Mouse (Mus musculus): ENCODE measurements around the gene Arfgap1. TPM values are rescaled to one million over a fixed set of nuclear protein-coding genes. Genes with fewer than 3 reads are reported as not detected.
A peak's percentile ranks its signal among the peaks of the same experiment; 100 is the strongest.

The Arfgap1 gene
- polyA plus RNA-seq (2014; fragmentation: Nextera tagmentation; extraction: Ambion mirVana): 57.6 and 62.4 TPM in 2 replicates

DNA sequence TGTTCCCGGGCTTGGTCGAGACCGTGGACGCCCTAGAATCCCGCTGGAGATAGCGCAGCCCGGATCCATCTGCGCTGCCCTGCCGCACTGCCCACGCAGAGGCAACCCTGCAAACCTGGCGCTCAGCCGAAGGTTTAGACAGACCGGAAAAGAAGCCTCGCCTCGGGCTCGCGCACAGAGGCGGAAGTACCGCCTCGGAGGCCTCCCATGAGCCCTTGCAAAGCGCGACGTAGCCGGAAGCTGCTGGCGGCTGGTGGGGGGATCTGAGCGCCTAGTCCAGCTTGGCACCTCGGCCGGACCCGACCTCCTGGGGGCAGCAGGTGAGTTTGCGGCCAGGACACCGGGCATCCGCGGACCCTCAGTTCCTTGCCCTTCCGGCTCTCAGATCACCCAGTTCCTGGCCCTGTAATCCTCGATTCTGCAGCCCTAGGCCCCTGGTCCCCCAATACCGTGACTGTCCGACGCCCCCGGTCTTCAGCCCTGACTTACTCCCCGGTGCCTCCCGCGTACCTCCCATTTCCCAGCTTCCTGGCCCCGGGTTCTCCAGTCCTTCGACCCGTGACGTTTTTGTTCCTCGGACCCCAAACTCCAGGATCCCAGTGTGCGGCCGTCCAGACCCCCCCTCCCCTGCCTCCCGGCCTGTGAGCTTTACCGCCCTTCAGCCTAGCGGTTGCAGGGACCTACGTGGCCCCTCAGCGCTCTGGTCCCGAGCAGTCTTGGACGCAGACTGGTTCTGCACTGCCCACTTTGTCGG, at the start of gene Arfgap1:
Gene Arfgap1, plus strand, starts transcription at position 216 of the 754 bp plus-strand sequence.
- peak within 1 kb of the TSS; percentile 91 for H3K27ac ChIP-seq (ENCODE audit: low read depth, low read length)
- peak within 1 kb of the TSS; percentile 81 for H3K4me2 ChIP-seq
- H3K27me3 ChIP-seq (replicated peaks; ENCODE audit: control insufficient read depth, insufficient read depth, low read length): no peaks in the 10 kb centered on the region
- peak within 1 kb of the TSS; percentile 85 for H3K9ac ChIP-seq (ENCODE audit: low read depth, low read length)
- H3K36me3 ChIP-seq (ENCODE audit: control insufficient read depth, insufficient read depth, low read length): peaks cover 16% of the 10 kb centered on the region
- peak; percentile 93 for ATAC-seq (replicated peaks; ENCODE audit: low FRiP score)
- peak; percentile 88 for DNase-seq (ENCODE audit: low spot score)
- peak within 1 kb of the TSS; percentile 86 for H3K4me3 ChIP-seq (ENCODE audit: low read depth, low read length)
- under 1% methylated on average over 57 of the region's 57 CpGs for WGBS
- no peaks in the 10 kb centered on the region for H3K9me3 ChIP-seq (ENCODE audit: control insufficient read depth, low read length)
- H3K4me1 ChIP-seq (replicated peaks; ENCODE audit: control insufficient read depth, insufficient read depth, low read length): peaks cover 21% of the 10 kb centered on the region

DNA sequence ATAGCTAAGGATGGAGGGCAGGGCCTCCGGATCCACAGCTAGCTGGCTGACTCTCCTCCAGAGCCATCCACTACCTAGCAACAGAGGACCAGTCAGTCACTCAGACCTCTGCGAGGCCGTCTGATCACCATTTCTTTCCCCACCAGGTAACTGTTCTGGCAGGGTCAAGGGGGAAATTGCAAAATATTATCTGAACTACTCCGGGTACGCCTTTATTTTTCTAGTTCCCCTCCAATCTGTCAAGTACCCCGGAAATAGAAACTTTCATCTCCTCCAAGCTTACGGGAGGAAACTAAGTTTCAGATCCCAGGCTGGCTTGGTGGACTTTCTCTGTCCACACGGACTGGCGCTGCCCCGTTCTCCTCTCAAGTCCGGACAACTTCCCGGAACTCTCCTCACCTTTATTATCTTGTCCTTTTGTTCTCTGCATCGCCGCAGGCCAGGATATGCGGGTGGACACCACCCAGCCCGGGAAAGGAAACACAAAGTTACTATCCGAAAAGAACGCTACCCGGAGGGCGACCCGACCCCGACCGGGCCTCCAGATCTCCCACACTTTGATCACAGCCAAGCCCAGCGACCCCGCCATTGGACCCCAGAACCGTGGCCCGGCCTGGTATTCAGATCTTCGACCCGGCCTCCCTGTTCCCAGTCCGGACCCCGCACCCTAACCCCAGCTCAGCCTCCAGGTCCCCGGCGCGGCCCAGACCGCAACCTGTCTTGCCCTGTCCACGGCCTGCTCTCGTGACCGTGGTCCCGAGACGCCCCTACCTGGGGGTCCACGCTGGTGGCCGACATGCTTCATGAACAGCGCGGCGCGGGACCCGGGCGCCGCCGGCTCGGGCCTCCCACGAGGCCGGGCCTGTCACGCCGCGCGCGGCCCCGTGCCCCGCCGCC, 46.9 kb upstream of the Arfgap1 start:
- Histone ChIP-seq H3K9me3 (ENCODE audit: control insufficient read depth, low read length) (no peaks in the 10 kb centered on the region), H3K4me1 (replicated peaks; ENCODE audit: control insufficient read depth, insufficient read depth, low read length) (peaks cover 16% of the 10 kb centered on the region), H3K27me3 (replicated peaks; ENCODE audit: control insufficient read depth, insufficient read depth, low read length) (no peaks in the 10 kb centered on the region), H3K9ac (ENCODE audit: low read depth, low read length) (peak overlapping the region; percentile 93), H3K36me3 (ENCODE audit: control insufficient read depth, insufficient read depth, low read length) (peaks cover 20% of the 10 kb centered on the region; the same call in 1 of the 2 replicates), H3K27ac (ENCODE audit: low read depth, low read length) (peak overlapping the region; percentile 47), H3K4me2 (peak overlapping the region; percentile 70), H3K4me3 (ENCODE audit: low read depth, low read length) (peak overlapping the region; percentile 88)
- ATAC-seq (replicated peaks; ENCODE audit: low FRiP score) (peak; percentile 11), DNase-seq (ENCODE audit: low spot score) (no peak)
- under 1% methylated on average over 61 of the region's 61 CpGs for WGBS

DNA sequence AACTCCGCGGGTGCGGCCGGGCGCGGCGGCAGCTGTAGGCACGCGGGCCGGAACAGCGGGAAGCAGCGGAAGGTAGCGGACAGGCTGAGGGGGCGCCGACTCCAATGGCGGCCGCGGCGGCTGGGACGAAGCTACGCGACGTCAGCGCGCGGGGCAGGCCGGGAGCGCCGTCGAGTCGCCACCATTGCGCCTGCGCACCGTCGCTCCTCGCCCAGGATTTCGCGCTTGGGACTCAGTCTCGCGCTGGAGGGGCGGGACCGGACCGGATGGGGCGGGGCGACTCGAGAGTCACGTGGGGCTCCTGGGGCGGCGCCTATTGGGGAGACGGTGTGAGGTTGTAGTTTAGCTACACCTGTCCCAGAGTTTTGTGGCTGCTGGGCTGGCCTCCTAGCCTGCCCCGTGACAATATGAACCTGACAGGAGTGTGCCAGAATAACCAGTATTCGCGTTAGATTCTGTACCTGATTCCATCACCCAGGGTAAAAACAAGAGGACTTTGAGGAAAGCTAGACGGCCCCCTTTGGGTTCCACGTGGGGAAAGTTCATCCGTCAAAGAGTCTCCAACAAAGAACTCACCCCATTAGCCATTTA, 46.1 kb upstream of the Arfgap1 start, which contains the start of gene Ythdf1:
Gene Ythdf1, minus strand, starts transcription at position 140 of the 591 bp plus-strand sequence.
- DNase-seq (ENCODE audit: low spot score) (peak; percentile 98), ATAC-seq (replicated peaks; ENCODE audit: low FRiP score) (peak; percentile 95)
- Histone ChIP-seq H3K4me1 (replicated peaks; ENCODE audit: control insufficient read depth, insufficient read depth, low read length) (peaks cover 12% of the 10 kb centered on the region), H3K27ac (ENCODE audit: low read depth, low read length) (peak within 1 kb of the TSS; percentile 47), H3K9ac (ENCODE audit: low read depth, low read length) (peak within 1 kb of the TSS; percentile 93), H3K36me3 (ENCODE audit: control insufficient read depth, insufficient read depth, low read length) (peaks cover 17% of the 10 kb centered on the region; the same call in 1 of the 2 replicates), H3K4me2 (peak within 1 kb of the TSS; percentile 70), H3K4me3 (ENCODE audit: low read depth, low read length) (peak within 1 kb of the TSS; percentile 88), H3K27me3 (replicated peaks; ENCODE audit: control insufficient read depth, insufficient read depth, low read length) (no peaks in the 10 kb centered on the region), H3K9me3 (ENCODE audit: control insufficient read depth, low read length) (no peaks in the 10 kb centered on the region)
- under 1% methylated on average over 55 of the region's 56 CpGs for WGBS

DNA sequence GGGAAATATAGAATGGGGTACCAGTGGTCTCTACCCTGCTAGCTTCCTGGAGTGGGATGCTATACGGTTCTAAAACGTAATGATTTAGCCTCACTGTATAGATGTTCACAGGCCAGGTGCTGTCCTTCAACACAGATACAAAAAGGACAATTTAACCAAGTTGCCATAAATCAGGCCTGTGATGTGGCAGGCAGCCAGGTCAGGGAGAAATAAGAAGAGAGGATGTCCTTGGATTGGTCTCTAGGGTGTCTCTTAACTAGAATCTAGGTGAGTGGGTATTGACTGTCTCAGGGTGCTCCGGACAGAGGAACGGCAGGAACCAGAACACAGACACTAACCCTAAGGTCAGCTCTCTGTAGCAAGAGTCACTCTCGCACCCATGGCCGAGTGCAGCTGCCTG, 44.3 kb upstream of the Arfgap1 start:
- Histone ChIP-seq H3K27me3 (replicated peaks; ENCODE audit: control insufficient read depth, insufficient read depth, low read length) (no peaks in the 10 kb centered on the region), H3K4me2 (no peak overlapping the region), H3K9me3 (ENCODE audit: control insufficient read depth, low read length) (no peaks in the 10 kb centered on the region), H3K36me3 (ENCODE audit: control insufficient read depth, insufficient read depth, low read length) (peaks cover 10% of the 10 kb centered on the region; the same call in 1 of the 2 replicates), H3K9ac (ENCODE audit: low read depth, low read length) (no peak overlapping the region), H3K4me3 (ENCODE audit: low read depth, low read length) (no peak overlapping the region), H3K4me1 (replicated peaks; ENCODE audit: control insufficient read depth, insufficient read depth, low read length) (peaks cover 4% of the 10 kb centered on the region; the same call in 1 of the 2 replicates), H3K27ac (ENCODE audit: low read depth, low read length) (no peak overlapping the region)
- DNase-seq (ENCODE audit: low spot score) (no peak), ATAC-seq (replicated peaks; ENCODE audit: low FRiP score) (no peak)
- WGBS: 90% methylated on average over 6 of the region's 6 CpGs

DNA sequence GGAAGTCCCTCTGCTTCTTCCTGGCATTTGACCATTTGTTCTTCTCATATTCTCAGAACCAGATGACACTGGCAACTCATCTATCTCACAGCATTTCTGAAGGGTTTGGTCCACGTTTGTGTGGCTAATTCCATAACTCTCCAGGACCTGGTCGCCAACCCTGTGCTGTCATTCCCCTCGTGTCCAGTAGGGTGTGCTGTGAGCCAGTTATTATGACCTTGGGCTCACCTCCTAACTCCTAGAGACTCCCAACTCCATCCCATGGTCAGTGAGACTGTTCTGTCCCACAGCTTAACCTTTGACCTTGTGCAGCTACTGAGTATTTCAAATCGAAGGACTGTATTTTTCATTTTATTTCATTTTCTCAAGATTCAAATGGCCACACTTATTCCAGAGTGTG, 41.8 kb upstream of the Arfgap1 start:
- 9% methylated on average over 4 of the region's 4 CpGs for WGBS
- DNase-seq (ENCODE audit: low spot score): peak; percentile 61

DNA sequence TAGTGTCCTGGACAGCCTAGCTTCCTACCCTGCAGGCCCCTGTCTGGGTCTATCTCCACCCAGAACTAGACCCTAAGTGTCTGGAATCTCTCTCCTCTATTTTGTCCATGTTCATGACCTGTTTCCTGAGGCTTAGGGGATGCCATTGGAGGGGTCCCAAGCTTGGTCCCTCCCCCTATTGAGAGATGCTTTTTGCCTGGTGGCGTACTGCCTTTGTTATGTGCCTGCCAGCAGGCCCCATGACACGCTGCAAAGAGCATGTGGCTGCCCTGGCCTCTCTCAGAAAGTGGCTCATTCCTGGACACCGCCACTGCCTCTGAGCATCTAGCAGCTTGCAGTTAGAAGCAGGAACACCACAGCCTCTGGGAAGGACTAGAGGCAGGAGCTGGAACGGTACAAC, 38.3 kb upstream of the Arfgap1 start, which contains the start of gene Birc7:
Gene Birc7, plus strand, starts transcription at position 301 of the 400 bp plus-strand sequence.
- Histone ChIP-seq H3K27ac (ENCODE audit: low read depth, low read length) (no peak within 1 kb of the TSS), H3K36me3 (ENCODE audit: control insufficient read depth, insufficient read depth, low read length) (no peaks in the 10 kb centered on the region), H3K4me3 (ENCODE audit: low read depth, low read length) (no peak within 1 kb of the TSS), H3K9me3 (ENCODE audit: control insufficient read depth, low read length) (no peaks in the 10 kb centered on the region), H3K27me3 (replicated peaks; ENCODE audit: control insufficient read depth, insufficient read depth, low read length) (0 out of 2 replicates have a peak, but pooled peaks cover 2% of the 10 kb centered on the region), H3K4me2 (no peak within 1 kb of the TSS), H3K4me1 (replicated peaks; ENCODE audit: control insufficient read depth, insufficient read depth, low read length) (no peaks in the 10 kb centered on the region), H3K9ac (ENCODE audit: low read depth, low read length) (no peak within 1 kb of the TSS)
- 55% methylated on average over 4 of the region's 4 CpGs for WGBS
- no peak for DNase-seq (ENCODE audit: low spot score)
- no peak for ATAC-seq (replicated peaks; ENCODE audit: low FRiP score)

More for the DNA sequence above, 41.8 kb upstream of the Arfgap1 start:
- Histone ChIP-seq H3K27me3 (replicated peaks; ENCODE audit: control insufficient read depth, insufficient read depth, low read length) (0 out of 2 replicates have a peak, but pooled peaks cover 2% of the 10 kb centered on the region), H3K4me1 (replicated peaks; ENCODE audit: control insufficient read depth, insufficient read depth, low read length) (no peaks in the 10 kb centered on the region), H3K4me3 (ENCODE audit: low read depth, low read length) (no peak overlapping the region), H3K27ac (ENCODE audit: low read depth, low read length) (no peak overlapping the region), H3K36me3 (ENCODE audit: control insufficient read depth, insufficient read depth, low read length) (no peaks in the 10 kb centered on the region), H3K9ac (ENCODE audit: low read depth, low read length) (no peak overlapping the region), H3K9me3 (ENCODE audit: control insufficient read depth, low read length) (no peaks in the 10 kb centered on the region), H3K4me2 (no peak overlapping the region)
- ATAC-seq (replicated peaks; ENCODE audit: low FRiP score): no peak

DNA sequence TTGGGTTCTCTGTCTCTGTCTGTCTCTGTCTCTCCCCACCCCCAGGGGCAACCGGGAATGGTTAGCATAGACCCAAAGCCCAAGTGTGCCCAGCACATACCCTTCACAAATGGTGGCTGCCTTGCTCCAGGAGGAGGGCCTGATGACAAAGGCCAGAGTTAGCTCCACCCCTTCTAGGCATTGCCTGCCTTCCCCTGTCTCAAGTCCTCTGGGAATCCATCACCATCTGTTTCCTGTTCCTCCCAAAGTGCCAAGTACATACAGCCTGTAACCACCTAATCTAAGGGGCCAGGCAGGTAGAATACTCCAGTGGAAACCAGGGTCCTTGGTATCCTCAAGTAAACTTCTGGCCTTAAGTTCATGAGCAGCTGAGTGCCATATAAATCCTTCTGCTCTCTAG, 34.6 kb upstream of the Arfgap1 start:
- Histone ChIP-seq H3K4me1 (replicated peaks; ENCODE audit: control insufficient read depth, insufficient read depth, low read length) (no peaks in the 10 kb centered on the region), H3K27ac (ENCODE audit: low read depth, low read length) (no peak overlapping the region), H3K27me3 (replicated peaks; ENCODE audit: control insufficient read depth, insufficient read depth, low read length) (0 out of 2 replicates have a peak, but pooled peaks cover 2% of the 10 kb centered on the region), H3K36me3 (ENCODE audit: control insufficient read depth, insufficient read depth, low read length) (no peaks in the 10 kb centered on the region), H3K9ac (ENCODE audit: low read depth, low read length) (no peak overlapping the region), H3K9me3 (ENCODE audit: control insufficient read depth, low read length) (no peaks in the 10 kb centered on the region), H3K4me2 (no peak overlapping the region), H3K4me3 (ENCODE audit: low read depth, low read length) (no peak overlapping the region)
- DNase-seq (ENCODE audit: low spot score): no peak
- no peak for ATAC-seq (replicated peaks; ENCODE audit: low FRiP score)
- 38% methylated on average over 1 of the region's 1 CpGs for WGBS

DNA sequence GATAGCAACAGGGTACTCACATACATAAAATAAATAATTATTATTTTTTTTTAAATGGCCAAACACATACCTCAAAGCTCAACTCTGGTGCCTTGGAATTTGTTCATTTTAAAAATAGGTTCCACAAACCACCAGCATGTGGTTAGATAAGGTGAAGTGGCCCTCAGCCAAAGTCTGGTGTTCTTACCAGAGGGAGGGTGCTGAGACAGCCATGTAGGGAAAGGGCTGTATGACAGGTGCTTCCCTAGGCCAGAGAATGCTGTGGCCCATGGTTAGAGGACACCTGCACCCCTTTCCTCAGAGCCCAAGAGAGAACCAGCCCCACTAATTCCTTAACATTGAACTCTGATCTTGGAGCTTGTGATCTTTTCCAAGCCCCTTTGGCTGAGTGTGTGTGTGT, 26.8 kb upstream of the Arfgap1 start:
- no peak for DNase-seq (ENCODE audit: low spot score)
- Histone ChIP-seq H3K9me3 (ENCODE audit: control insufficient read depth, low read length) (no peaks in the 10 kb centered on the region), H3K27me3 (replicated peaks; ENCODE audit: control insufficient read depth, insufficient read depth, low read length) (no peaks in the 10 kb centered on the region; the same call in 1 of the 2 replicates), H3K27ac (ENCODE audit: low read depth, low read length) (no peak overlapping the region), H3K36me3 (ENCODE audit: control insufficient read depth, insufficient read depth, low read length) (no peaks in the 10 kb centered on the region), H3K4me3 (ENCODE audit: low read depth, low read length) (no peak overlapping the region), H3K4me1 (replicated peaks; ENCODE audit: control insufficient read depth, insufficient read depth, low read length) (no peaks in the 10 kb centered on the region), H3K4me2 (no peak overlapping the region), H3K9ac (ENCODE audit: low read depth, low read length) (no peak overlapping the region)
- no peak for ATAC-seq (replicated peaks; ENCODE audit: low FRiP score)
